Mouse (Mus musculus): ENCODE measurements around the gene Ccr6. TPM values are rescaled to one million over a fixed set of nuclear protein-coding genes. Genes with fewer than 3 reads are reported as not detected.
A peak's percentile ranks its signal among the peaks of the same experiment; 100 is the strongest.

Gene Ccr6
- total and polyA plus RNA-seq, 3 experiments, result 1.5 to 8.0 (median 5.2) TPM

GRCm38 (mm10) chr17:8225166-8225565, 10.7 kb upstream of the Ccr6 start:
- Histone ChIP-seq H3K27ac (ENCODE audit: insufficient read depth, low read depth) (no peak overlapping the region), H3K79me2 (replicated peaks; ENCODE audit: control insufficient read depth, extremely low read depth, insufficient read depth, poor library complexity, severe bottlenecking) (no peaks in the 10 kb centered on the region), H3K4me2 (ENCODE audit: insufficient read depth, low read depth, poor library complexity, severe bottlenecking) (no peak overlapping the region), H3K36me3 (replicated peaks in 1 of 2; ENCODE audit: control insufficient read depth in 1 of 2, insufficient read depth in 1 of 2, low read length in 1 of 2) (no peaks in the 10 kb centered on the region), H3K4me3 (replicated peaks in 1 of 3; ENCODE audit: low read depth in 2 of 3, low read length in 2 of 3, poor library complexity in 1 of 3) (no peak overlapping the region), H3K4me1 (ENCODE audit: control insufficient read depth in 1 of 2, insufficient read depth in 2 of 2) (peaks cover 22 to 47% of the 10 kb centered on the region in 2 experiments), H3K27me3 (replicated peaks) (peaks cover 2% of the 10 kb centered on the region), H3K9ac (ENCODE audit: insufficient read depth, low read depth) (no peak overlapping the region), H3K9me3 (replicated peaks; ENCODE audit: low read length) (peaks cover 5% of the 10 kb centered on the region)
- dilution Hi-C loops (cut with MboI; ENCODE audit: extremely low pct_ligation_motif_present, extremely low pct_unique_long_range_greater_than_20kb, low sequenced_read_pairs) (no loop called here), in situ Hi-C loops (cut with MboI; ENCODE audit: low pct_ligation_motif_present, low pct_unique_long_range_greater_than_20kb, low sequenced_read_pairs) (no loop called here)
- TF ChIP-seq BHLHE40 (IDR thresholded peaks at IDR 0.05; ENCODE audit: low read depth, low read length) (peak; percentile 88), EP300 (IDR thresholded peaks at IDR 0.05; ENCODE audit: low read length) (peak; percentile 56; the same call in 1 of the 2 replicates), IRF4 (IDR thresholded peaks at IDR 0.05; ENCODE audit: low read depth, low read length) (peak; percentile 52), RCOR1 (conservative IDR thresholded peaks at IDR 0.05; ENCODE audit: low read depth, low read length) (no peak), SMC3 (IDR thresholded peaks at IDR 0.05; ENCODE audit: low read depth, low read length) (no peak), CHD2 (IDR thresholded peaks at IDR 0.05; ENCODE audit: low read length) (0 out of 2 replicates have a peak, but pooled peaks have one; percentile 21), ELF1 (IDR thresholded peaks at IDR 0.05; ENCODE audit: low read depth, low read length) (no peak), MYC (IDR thresholded peaks at IDR 0.05; ENCODE audit: low read depth, low read length) (no peak), ZNF384 (IDR thresholded peaks at IDR 0.05; ENCODE audit: low read depth, low read length) (no peak), JUN (IDR thresholded peaks at IDR 0.05; ENCODE audit: insufficient read depth, low read depth, low read length) (0 out of 2 replicates have a peak, but pooled peaks have one; percentile 2), MAFK (IDR thresholded peaks at IDR 0.05; ENCODE audit: insufficient replicate concordance, low read length) (0 out of 2 replicates have a peak, but pooled peaks have one; percentile 39)
- DNase-seq (ENCODE audit: extremely low read depth), result peak; percentile 64

DNA sequence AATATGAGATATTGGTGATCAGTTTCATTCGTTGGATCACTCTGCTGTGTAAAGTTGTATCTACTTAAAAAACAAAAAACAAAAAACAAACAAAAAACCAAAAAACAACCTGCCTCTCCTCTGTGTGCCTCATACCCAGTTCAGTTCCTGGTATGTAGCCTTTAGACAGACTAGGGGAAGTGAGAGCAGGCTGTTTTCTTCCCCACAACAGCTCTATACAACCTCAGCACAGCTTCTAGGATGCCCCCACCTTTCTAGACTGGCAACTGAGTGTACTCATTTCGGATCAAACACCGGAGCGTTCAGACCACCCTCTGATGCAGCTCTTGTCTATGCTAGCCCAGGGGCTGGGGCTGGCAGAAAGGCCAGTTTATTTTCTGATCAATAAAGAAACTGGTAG, 10.1 kb upstream of the Ccr6 start:
- Histone ChIP-seq H3K4me3 (replicated peaks in 1 of 3; ENCODE audit: low read depth in 2 of 3, low read length in 2 of 3, poor library complexity in 1 of 3) (no peak overlapping the region), H3K27ac (ENCODE audit: insufficient read depth, low read depth) (no peak overlapping the region)

GRCm38 (mm10) chr17:8228622-8229021, 7.2 kb upstream of the Ccr6 start:
- Histone ChIP-seq H3K36me3 (replicated peaks in 1 of 2; ENCODE audit: control insufficient read depth in 1 of 2, insufficient read depth in 1 of 2, low read length in 1 of 2) (no peaks in the 10 kb centered on the region), H3K9me3 (replicated peaks; ENCODE audit: low read length) (peaks cover 8% of the 10 kb centered on the region), H3K27me3 (replicated peaks) (peaks cover 5% of the 10 kb centered on the region), H3K4me3 (replicated peaks in 1 of 3; ENCODE audit: low read depth in 2 of 3, low read length in 2 of 3, poor library complexity in 1 of 3) (no peak overlapping the region), H3K79me2 (replicated peaks; ENCODE audit: control insufficient read depth, extremely low read depth, insufficient read depth, poor library complexity, severe bottlenecking) (no peaks in the 10 kb centered on the region), H3K9ac (ENCODE audit: insufficient read depth, low read depth) (no peak overlapping the region), H3K4me1 (ENCODE audit: control insufficient read depth in 1 of 2, insufficient read depth in 2 of 2) (peaks cover 24 to 60% of the 10 kb centered on the region in 2 experiments), H3K4me2 (ENCODE audit: insufficient read depth, low read depth, poor library complexity, severe bottlenecking) (no peak overlapping the region), H3K27ac (ENCODE audit: insufficient read depth, low read depth) (no peak overlapping the region)
- no peak for DNase-seq (ENCODE audit: extremely low read depth)
- dilution Hi-C loops (cut with MboI; ENCODE audit: extremely low pct_ligation_motif_present, extremely low pct_unique_long_range_greater_than_20kb, low sequenced_read_pairs) (no loop called here), in situ Hi-C loops (cut with MboI; ENCODE audit: low pct_ligation_motif_present, low pct_unique_long_range_greater_than_20kb, low sequenced_read_pairs) (no loop called here)
- TF ChIP-seq EP300 (IDR thresholded peaks at IDR 0.05; ENCODE audit: low read length), result no peak
- no peak for TF ChIP-seq MAX (IDR thresholded peaks at IDR 0.05; ENCODE audit: low read length)
- no peak for TF ChIP-seq GABPA (IDR thresholded peaks at IDR 0.05; ENCODE audit: insufficient replicate concordance, low read depth, low read length)
- TF ChIP-seq BHLHE40 (IDR thresholded peaks at IDR 0.05; ENCODE audit: low read depth, low read length), result no peak
- no peak for TF ChIP-seq PAX5 (IDR thresholded peaks at IDR 0.05; ENCODE audit: low read length)
- no peak for TF ChIP-seq SIN3A (IDR thresholded peaks at IDR 0.05; ENCODE audit: low read length)
- no peak for TF ChIP-seq ZC3H11A (IDR thresholded peaks at IDR 0.05; ENCODE audit: low read depth, low read length)
- no peak for TF ChIP-seq NRF1 (IDR thresholded peaks at IDR 0.05; ENCODE audit: low read depth, low read length)
- no peak for TF ChIP-seq CHD1 (IDR thresholded peaks at IDR 0.05; ENCODE audit: low read depth, low read length)

More for the DNA sequence above, 10.1 kb upstream of the Ccr6 start:
- TF ChIP-seq ELF1 (IDR thresholded peaks at IDR 0.05; ENCODE audit: low read depth, low read length) (peak; percentile 40; the same call in 1 of the 2 replicates), NELFE (IDR thresholded peaks at IDR 0.05; ENCODE audit: low read depth, low read length) (no peak), EP300 (IDR thresholded peaks at IDR 0.05; ENCODE audit: low read length) (peak; percentile 56), UBTF (IDR thresholded peaks at IDR 0.05; ENCODE audit: low read depth, low read length) (no peak)
- dilution Hi-C loops (cut with MboI; ENCODE audit: extremely low pct_ligation_motif_present, extremely low pct_unique_long_range_greater_than_20kb, low sequenced_read_pairs), result no loop called here
- H3K27me3 ChIP-seq (replicated peaks), result peaks cover 5% of the 10 kb centered on the region
- H3K4me1 ChIP-seq (ENCODE audit: control insufficient read depth in 1 of 2, insufficient read depth in 2 of 2), result peaks cover 22 to 47% of the 10 kb centered on the region in 2 experiments
- no peak overlapping the region for H3K4me2 ChIP-seq (ENCODE audit: insufficient read depth, low read depth, poor library complexity, severe bottlenecking)
- peaks cover 5% of the 10 kb centered on the region for H3K9me3 ChIP-seq (replicated peaks; ENCODE audit: low read length)
- no peaks in the 10 kb centered on the region for H3K36me3 ChIP-seq (replicated peaks in 1 of 2; ENCODE audit: control insufficient read depth in 1 of 2, insufficient read depth in 1 of 2, low read length in 1 of 2)
- in situ Hi-C loops (cut with MboI; ENCODE audit: low pct_ligation_motif_present, low pct_unique_long_range_greater_than_20kb, low sequenced_read_pairs), result no loop called here
- H3K9ac ChIP-seq (ENCODE audit: insufficient read depth, low read depth), result no peak overlapping the region
- no peak for DNase-seq (ENCODE audit: extremely low read depth)
- no peaks in the 10 kb centered on the region for H3K79me2 ChIP-seq (replicated peaks; ENCODE audit: control insufficient read depth, extremely low read depth, insufficient read depth, poor library complexity, severe bottlenecking)

All from CH12.LX (cell line).